Mouse (Mus musculus) layer of hippocampus, adult 8-10 months (tissue): ENCODE results near the gene Chmp6. TPM values are rescaled to one million over a fixed set of nuclear protein-coding genes. Genes with fewer than 3 reads are reported as not detected.
A peak's percentile ranks its signal among the peaks of the same experiment; 100 is the strongest.

Experiments
- DNase-seq, 2 experiments: peaks; one replicate each; pipeline ENCODE4 v3.0.0; 2022; ENCODE audit warnings: low spot score in 2 of 2
- total RNA-seq, 4 experiments: library from RNA; stranded (reverse); gene quantifications; 2 replicates each; pipeline ENCODE4 v1.2.4; 2022

The Chmp6 gene
- 10 to 100 TPM; 31.5 to 39.5 (median 37.3) TPM for total RNA-seq

DNA sequence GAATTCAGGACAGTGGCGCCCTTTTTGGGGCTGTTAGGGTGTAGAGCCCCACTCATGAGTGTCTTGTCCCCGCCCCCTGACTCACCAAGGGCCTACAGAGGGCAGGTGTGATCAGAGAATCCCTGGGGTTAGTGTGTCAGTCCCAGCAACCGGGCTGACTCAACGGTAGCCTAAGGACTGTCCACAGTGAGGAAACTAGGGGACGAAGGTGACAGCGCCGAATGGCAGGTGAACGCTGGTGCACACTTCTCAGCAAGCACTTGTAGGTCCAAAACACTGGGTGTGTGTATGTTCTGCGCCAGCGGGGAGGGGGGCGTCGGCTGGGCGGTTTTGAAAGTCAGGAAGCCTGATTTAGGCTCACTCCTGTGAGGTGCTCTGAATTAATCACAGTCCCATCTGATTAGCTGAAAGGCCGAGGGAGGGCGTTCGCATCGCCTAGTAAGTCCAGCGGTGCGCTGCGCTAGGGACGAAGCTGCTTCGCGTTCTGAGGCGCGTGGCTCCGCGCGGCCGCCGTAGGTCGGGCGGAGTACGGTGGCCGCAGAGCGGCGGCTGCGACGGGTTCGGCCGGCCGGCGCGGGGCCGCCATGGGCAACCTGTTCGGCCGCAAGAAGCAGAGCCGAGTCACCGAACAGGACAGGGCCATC lies at the start of gene Chmp6:
Chmp6 (plus strand) TSS at position 151 of the 644 bp plus-strand sequence.
- DNase-seq = peak; percentile 77 to 92

DNA sequence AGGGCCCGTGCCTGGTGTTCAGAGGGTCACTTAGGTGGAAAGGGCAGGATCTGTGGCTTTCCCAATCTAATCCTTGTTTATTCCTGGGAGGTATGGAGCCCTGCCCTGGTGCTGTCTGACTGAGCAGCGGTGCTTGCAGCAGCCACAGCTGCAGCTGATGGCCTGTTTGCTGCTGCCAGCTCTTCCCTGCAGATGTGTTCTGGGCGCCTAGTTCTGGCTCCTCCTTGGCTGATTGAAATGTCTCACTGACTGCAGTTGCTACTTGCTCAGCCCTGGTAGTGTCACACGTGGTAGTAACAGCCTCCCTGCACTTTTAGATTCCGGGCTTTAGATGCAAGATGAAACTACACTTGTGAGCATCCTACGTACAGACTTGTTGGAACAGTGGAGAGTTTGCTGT lies 46.4 kb upstream of the Chmp6 start:
- no peak for DNase-seq

DNA sequence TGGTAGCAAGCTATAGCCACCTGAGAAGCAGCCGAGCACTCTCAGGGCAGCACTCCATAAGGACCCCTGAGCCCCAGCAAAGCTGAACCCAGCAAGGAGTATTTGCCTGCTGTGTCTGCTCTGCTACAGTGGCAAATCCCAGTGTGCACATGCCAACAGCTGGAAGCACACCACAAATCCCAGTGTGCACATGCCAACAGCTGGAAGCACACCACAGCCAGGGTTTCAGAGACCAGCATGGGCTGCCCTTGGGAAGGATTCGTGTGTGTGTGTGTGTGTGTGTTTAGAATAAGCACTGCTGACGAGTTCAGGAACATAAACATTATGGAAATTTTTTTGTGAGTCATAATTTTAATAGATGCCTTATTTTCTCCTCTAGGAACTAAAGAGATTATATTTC lies 45.1 kb upstream of the Chmp6 start:
- no peak for DNase-seq

DNA sequence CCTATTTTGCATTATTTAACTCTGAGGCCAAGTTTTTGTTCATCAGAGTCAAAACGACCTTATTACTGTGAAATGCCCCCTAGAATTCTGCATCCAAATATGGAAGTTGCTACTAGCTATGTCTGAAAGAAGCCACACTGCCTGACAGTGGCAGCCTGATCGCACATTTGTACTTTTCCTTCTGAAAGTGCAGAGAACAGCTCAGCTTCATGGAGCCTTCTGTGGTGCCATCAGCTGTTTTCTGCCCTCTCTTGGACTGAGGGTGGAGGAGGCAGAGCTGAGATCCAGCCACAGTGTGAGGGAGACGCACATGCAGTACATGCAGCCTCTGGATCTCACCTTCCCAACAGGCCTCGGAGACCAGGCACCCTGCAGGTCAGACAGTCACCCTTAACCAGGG lies 44.7 kb upstream of the Chmp6 start:
- DNase-seq = no peak

DNA sequence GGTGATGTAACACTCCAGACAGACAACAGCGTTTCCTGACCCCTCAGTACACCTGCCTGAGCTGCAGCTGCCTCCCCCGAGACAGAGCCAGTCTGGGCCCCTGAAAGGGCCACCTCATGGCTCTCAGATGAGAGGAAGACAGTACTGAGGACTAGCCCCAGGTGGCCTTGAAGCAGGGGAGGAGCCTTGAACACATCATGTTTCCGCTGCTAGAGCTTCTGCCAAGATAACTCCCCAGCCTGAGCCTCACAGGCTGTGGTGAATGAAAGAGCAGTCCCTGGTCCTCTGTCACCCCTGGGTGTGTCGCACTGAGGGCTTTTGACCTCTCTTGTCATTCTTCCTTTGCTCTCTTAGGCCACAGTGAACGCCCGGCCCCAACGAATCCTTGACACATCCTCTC lies 42.1 kb upstream of the Chmp6 start:
- DNase-seq = no peak

DNA sequence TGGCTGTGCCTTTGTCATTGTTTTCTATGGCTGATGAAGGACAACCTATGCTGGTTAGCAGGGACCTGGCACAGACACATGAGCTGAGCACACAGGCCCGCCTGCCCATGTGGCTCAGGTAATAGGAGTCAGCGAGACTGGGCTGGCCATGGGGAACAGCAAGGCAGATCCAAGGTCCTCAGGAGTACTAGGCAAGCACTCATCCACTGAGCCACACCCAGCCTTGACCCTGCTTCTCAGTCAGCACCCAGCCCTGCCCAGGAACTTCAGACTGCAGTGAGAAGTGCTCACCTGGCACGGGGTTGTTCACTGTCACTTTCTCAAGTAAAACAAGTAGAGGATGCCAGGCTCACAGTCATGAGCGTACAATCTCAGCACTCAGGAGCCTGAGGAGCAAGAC lies 39.6 kb upstream of the Chmp6 start:
- no peak for DNase-seq

DNA sequence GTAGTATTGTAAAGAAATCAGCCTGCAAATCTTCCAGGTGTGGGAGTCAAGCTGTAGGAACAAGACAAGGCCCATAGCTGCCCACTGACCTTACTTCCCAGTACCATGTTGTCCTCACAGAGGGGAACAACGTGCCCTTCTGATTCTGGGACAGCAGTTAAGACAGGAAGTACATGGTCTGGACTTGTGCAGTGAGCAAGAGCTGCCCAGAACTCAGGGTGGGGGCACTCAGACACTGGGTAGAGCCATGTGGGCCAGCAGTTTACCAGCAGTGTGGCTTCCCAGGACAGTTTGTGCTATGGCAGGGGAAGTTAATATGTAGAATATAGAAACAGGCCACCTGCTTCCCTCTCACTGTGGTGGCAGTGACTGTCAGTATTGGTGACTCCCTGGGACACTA lies 38.4 kb upstream of the Chmp6 start:
- no peak for DNase-seq

DNA sequence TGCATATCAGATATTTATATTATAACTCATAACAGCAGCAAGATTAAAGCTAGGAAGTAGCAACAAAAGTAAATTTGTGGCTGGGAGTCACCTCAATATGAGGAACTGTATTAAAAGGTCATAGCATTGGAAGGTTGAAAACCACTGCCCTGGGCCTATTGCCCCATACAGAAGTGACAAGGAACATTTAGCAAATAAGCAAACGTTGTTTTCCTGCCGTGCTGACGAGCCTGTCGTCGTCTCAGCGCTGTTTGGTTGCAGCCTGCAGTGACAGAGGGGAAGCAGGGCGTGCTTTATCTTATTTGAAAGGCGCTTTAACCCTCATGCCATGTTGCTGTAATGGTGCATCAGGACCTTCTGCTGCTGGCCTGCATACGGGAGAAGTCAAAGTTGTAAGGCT lies 37.6 kb upstream of the Chmp6 start:
- no peak for DNase-seq

DNA sequence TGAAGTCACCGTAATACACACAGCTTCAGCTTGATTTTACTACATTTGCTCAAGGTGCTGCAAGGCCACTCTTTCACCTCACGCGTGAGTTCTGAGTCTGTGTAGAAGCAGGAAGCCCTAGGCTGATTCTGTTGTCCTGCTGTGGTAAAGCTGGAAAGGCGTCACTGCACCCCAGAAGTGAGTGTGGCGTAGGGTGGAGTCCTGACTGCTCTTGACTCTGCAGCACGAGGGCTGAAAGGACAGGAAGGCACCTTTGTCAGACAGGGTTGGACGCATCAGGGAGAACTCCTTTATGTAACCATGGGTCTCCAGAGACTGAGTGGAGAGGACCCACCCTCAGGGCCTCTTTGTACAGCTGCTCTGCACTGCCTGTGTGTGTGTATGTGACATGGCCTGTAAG lies 36.1 kb upstream of the Chmp6 start:
- DNase-seq = no peak

DNA sequence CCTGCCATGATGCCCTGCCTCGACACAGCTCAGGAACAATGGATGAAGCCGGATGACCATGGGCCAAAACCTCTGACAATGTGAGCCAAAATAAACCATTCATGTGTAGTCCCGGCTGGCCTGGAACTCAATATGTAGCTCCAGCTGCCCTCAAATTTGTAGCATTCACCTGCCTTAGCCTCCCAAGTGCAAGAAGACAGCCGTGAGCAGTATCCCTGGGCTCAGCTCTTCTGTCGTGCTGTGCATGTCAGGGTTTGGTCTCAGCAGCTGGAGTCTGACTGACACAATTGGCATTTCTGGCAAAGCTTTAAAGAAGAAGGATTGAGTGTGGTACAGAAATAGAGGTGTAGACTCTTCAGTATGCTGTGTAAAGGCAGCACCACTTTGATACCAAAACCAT lies 33.7 kb upstream of the Chmp6 start:
- no peak for DNase-seq

DNA sequence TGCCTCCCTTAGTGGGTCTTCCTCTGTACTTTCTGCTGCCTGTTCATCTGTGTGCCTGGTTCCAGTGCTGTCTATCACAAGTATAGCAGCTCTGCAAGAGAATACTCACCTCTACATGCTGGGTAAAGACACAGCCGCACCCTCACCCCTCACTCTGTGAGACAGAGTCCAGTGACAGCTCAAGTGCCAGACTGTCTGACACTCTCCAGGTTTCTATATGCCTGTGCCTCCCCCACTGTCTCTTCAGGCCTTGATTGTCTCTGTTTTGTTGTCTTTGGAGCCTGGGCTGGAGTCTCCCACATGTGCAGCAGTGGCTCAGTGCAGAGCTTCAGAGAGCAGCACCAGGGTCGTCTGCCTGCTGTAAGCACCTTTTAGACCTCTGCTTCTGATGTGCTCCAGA lies 29.6 kb upstream of the Chmp6 start:
- no peak for DNase-seq

DNA sequence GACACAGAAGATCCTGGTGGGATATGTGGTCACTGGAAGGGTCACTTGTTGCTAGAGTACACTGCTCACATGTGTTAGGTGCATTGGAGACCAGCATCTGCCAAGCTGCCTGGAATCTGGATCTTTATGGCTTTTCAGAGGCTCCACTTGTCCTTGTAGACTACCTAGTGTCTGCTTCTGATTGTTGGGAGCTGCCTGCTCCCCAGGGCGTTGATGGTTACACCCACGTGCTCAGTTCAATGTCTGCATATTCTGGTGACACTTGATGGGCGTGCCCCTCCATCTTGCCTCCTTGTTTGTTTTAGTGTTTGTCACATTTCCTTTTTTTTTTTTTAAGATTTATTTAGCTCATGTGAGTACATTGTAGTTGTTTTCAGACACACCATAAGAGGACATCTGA lies 23.3 kb upstream of the Chmp6 start:
- DNase-seq = no peak

DNA sequence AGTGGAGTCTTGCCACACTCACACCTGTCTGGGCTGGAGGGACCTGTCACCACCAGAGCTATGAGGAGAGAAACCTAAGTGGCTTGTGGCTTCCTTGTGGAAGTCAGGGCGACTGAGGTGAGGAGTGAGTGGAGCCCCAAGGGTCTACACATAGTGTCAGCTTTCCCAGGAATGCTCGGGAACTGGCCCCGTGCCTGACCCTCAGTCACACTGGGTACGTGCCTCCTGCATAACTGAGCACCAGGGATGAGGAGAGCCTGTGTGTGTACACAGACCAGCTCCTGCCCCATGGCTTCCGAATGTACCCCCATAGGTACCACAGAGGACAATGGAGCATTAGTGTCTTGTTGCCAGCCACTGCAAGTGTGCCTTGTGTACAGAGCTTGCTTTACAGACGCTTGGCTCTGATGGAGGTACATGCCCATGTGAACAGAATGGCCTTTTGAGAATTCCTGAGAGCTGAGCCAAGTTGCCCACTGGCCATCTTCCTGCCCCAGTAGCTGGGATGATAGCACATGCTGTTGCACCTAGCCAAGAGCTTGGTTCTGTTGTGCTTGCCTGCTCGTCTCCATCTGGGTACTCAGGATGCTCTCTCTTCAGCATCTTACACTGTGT lies 21.5 kb upstream of the Chmp6 start:
- no peak for DNase-seq

DNA sequence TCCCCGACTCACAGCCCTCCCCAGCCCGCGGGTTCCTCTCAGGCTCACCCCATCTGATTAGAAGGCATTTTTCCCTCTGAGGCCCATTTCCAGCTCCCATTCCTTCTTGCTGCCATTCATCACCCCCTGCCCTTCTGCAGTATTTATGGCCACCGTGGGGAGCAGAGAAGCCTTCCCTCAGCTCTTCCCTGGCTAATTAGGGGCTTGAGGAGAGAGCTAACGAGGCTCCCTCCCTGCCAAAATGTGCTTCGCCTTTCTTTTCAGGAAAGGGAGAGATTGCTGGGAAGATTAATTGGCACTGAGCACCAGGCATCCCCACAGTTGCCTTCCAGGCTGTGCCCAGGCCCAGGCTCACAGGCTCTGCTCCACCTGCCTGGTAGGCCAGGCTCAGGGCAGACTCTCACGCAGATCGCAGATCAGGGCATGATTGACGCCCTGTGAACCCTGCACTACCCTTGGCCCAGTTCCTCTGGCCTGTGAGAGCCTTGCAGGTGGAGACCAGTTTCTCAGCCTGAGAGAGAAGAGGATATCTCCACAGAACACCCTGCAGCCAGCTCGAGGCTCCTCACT lies 19.5 kb upstream of the Chmp6 start:
- DNase-seq = no peak

DNA sequence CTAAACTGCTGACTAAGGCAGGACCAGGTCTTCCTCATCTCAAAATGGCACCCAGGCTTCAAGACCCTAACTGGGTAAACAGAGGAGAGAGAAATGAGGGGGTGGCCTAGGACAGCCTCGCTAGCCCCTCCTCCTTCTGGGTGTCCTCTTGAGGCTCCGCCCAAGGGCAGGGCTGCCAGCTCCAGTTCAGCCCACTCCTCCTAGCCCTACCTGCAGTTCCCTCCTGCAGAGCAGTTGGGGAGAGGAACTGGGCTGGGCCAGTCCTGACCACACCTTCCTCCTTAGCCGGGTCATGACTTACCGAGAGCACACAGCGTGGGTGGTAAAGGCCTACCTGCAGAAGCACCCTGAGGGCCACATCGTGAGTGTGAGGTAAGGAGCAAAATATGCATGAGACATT lies 18.6 kb upstream of the Chmp6 start:
- no peak for DNase-seq

DNA sequence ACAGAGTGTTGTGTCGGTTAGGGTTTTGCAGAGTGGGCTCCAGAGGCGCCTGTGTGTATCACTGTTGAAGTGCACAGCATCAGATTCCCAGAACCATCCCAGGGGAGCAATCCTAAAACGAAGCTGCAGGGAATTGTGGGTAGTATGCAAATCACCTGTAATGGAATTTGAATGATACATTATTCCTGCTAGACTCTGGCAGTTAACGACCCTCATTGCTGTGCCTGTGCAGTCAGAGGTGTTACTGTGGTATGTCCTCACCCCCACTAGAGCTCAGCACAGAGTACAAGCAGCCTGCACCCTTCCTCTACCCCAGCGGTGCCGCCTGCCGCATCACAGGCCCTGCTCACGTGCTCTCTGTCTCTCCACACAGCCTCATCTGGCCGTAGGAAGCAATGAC lies 16.2 kb upstream of the Chmp6 start:
- no peak for DNase-seq

DNA sequence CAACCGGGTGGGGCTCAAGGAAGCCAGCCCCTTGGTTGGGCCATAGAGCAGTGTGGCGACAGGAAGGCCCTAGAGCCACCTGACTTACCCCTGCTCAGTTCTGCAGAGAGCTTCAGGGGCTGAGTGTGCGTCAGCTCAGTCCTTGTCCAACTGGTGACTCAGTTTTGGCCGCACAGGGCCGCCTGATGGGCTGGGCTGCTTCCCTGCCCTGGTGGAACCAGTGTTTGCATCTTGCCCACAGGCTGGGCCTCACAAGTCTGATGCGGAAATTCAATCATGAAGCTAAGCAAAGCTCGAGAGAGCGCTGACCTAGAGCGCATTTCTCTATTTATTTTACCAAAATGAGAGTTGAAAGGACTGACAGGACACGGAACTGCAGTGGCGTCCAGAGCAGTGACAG lies 14.3 kb upstream of the Chmp6 start:
- no peak for DNase-seq

DNA sequence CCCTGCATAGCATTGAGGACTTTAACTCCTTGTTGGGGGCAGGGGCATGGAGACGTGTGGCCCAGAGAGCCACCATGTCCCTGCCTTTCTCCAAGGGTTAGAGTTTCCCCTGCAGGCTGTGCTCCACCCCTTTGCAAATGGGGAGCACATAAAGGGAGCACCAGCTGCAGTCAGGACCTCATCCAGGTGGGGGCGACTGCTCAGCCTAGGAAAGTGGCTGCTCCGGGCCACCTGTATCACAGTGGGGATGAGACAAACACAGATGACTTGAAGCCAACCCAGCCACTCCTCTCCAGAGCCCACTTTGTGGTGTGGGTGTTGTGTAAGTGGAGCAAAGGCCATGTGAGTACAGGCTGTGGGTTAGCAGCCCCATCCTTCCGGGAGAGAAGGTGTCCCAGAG lies 12.1 kb upstream of the Chmp6 start:
- DNase-seq = no peak

DNA sequence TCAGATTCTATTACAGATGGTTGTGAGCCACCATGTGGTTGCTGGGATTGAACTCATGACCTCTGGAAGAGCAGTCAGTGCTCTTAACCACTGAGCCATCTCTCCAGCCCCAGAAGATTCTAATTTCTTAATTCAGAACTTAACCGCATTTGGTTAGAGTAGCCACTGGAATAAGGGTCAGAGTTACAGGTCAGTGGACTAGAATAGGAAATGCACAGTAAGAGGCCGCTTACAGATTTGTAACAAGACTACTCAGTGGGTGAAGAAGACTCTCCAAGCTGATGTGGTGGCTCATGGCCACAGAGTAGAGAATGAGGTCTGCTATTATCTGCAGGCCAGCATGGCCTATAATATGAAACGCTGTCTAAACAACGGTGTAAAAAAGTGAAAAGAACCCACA lies 10.3 kb upstream of the Chmp6 start:
- DNase-seq = no peak

DNA sequence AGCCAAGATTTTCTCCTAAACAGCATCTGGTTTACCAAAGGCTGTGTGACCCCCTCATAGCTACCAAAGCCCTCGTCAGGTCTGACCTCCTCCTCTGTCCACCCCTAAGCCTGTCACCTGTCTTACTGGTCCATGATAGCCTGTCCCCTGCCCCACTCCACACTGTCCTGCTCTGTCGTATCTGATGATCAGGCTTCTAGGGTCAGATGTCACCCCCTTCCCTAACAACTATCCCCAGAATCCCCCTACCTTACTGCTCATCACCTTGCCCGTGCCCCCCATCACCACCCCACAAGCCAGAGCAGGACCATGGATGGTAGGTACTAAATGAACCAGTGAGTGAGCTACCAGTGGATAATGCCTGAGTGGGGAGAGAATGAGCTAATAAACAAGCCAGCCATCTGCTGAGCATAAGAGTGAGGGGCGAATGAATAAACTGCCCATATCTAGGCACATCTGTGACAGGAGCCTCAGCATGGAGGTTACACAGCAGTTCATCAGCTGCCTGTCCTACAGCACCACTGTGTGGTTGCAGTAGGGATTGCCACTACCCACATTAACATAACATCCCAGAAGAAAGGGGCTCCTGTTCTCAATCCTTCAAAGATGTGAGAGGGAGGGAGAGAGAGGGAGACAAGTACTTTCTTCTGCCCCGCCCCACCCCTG lies 8.5 kb upstream of the Chmp6 start:
- DNase-seq = peak; percentile 68 to 84

DNA sequence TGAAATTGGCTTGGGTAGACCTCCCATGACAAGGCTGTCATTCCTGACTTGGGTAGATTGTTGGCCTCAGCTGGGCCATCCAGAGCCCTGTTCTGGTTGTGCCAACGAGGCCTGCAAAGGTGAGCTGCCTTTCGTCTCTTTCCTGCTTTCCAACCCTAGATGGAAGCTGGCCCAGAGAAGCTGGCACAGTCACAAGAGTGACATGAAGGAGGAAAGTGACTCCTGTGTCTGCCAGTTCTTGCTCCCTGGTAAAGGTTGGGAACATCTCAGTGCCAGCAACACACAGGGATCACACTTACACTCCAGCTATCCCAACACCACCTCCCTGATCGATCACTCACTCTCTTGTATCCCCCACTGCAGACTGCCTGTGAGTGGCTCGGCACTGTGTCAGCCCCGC lies 7.4 kb upstream of the Chmp6 start:
- DNase-seq = no peak

DNA sequence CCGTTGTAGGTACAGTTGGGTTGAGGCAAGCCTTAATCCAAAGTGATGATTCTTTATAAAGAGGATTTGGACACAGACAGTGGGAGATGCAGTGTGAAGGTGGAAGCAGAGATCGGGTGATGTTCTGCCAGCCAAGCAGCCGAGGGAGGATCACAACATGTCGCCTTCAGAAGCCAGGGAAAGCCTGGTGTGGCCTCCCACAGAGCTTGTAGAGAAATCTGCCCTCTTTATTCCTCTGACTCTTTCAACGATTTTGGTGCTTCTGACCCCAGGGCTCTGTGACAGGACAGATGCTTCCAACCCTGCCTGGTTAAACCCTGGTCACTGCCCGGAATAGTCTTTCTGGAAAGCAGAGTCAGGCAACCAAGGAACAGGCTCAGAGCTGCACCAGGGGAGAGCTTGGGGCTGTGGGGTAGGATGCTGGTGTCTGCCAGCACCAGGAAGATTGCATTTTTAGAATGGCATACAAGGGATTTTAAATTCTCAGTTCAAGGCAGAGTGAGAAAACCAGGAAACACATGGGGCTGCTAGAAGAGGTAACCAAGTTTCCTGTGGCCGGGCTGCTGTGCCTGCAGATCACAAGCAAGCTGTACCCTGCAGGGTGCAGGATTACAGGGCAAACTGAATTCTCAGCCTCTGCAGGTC lies 6.1 kb upstream of the Chmp6 start:
- peak in 1 of 2 experiments; percentile 46 for DNase-seq
